10 mouse cellular contexts compared by ENCODE assay signal in the genomic region with DNA sequence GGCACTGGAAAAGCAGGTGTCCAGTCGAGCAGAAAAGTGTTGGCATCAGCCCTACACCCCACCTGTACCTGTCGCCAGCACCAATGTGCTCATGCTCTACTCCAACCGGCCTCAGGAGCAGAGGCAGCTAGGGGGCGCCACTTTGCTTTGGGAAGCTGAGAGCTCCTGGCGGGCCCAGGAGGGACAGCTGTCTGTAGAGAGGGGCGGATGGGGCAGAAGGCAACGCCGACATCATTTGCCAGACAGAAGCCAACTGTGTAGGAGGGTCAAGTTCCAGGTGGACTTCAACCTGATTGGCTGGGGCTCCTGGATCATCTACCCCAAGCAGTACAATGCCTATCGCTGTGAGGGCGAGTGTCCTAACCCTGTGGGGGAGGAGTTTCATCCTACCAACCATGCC. TPM values are rescaled to one million over a fixed set of nuclear protein-coding genes. Genes with fewer than 3 reads are reported as not detected.
DNase-seq lines count a peak whose midpoint lies in the region; ATAC-seq and TF ChIP-seq lines count a peak whose summit lies in the region.
"Had no signal": no experiment of that assay in that cellular context is flagged by ENCODE, and none has a peak within 500 bp of the region (broad histone marks: within the 10 kb centered on the region; RNA-seq: fewer than 3 reads in every experiment).

No protein-coding gene starts in this region.

- WGBS in heart, embryonic 12.5 days, result 60% methylated on average over 10 of the region's 10 CpGs
- WGBS in lung, embryonic 14.5 days, result 56% methylated on average over 10 of the region's 10 CpGs
- WGBS in midbrain, embryonic 14.5 days, result 40% methylated on average over 10 of the region's 10 CpGs

- no peaks in the 10 kb centered on the region for H3K9me3 ChIP-seq in heart, embryonic 12.5 days (replicated peaks)
- H3K9me3 ChIP-seq in lung, embryonic 14.5 days (ENCODE audit: low read depth, low read length), result no peaks in the 10 kb centered on the region
- no peaks in the 10 kb centered on the region for H3K9me3 ChIP-seq in midbrain, embryonic 14.5 days (ENCODE audit: control insufficient read depth, low read length)
- H3K9me3 ChIP-seq: embryonic facial prominence, embryonic 15.5 days had no signal

- 0 out of 2 replicates have a peak, but pooled peaks have one; percentile 20 for TF ChIP-seq CTCF in cortical plate, adult 2 months (IDR thresholded peaks at IDR 0.05; ENCODE audit: extremely low read depth, insufficient read depth, low read length)
- TF ChIP-seq CTCF in lung, embryonic 14.5 days (IDR thresholded peaks at IDR 0.05; ENCODE audit: low read depth), result peak; percentile 55

- H3K4me3 ChIP-seq in heart, embryonic 12.5 days, result no peak overlapping the region
- no peak overlapping the region for H3K4me3 ChIP-seq in cortical plate, adult 2 months (ENCODE audit: insufficient read depth, low read length)
- H3K4me3 ChIP-seq in lung, embryonic 14.5 days (ENCODE audit: low read depth, low read length), result no peak overlapping the region
- H3K4me3 ChIP-seq in midbrain, embryonic 14.5 days (replicated peaks; ENCODE audit: low read depth, low read length), result no peak overlapping the region
- H3K4me3 ChIP-seq: embryonic facial prominence, embryonic 15.5 days had no signal

- ATAC-seq in heart, embryonic 12.5 days (ENCODE audit: insufficient number of reproducible peaks, low FRiP score), result no peak
- ATAC-seq in lung, embryonic 14.5 days (ENCODE audit: insufficient read depth), result no peak
- no peak for ATAC-seq in midbrain, embryonic 14.5 days (ENCODE audit: low FRiP score, low TSS enrichment)
- ATAC-seq in inflammation-experienced regulatory T-cells, adult 6 months, result no peak
- ATAC-seq: Patski had no signal

- peaks cover 36% of the 10 kb centered on the region for H3K27me3 ChIP-seq in heart, embryonic 12.5 days (replicated peaks)
- peaks cover 25% of the 10 kb centered on the region for H3K27me3 ChIP-seq in lung, embryonic 14.5 days (ENCODE audit: insufficient read depth, low read length)
- peaks cover 20% of the 10 kb centered on the region for H3K27me3 ChIP-seq in midbrain, embryonic 14.5 days (ENCODE audit: control insufficient read depth, insufficient read depth, low read length)

- H3K4me2 ChIP-seq in heart, embryonic 12.5 days, result no peak overlapping the region
- no peak overlapping the region for H3K4me2 ChIP-seq in lung, embryonic 14.5 days
- H3K4me2 ChIP-seq in midbrain, embryonic 14.5 days (ENCODE audit: low read length), result no peak overlapping the region
- H3K4me2 ChIP-seq: embryonic facial prominence, embryonic 15.5 days had no signal

- H3K36me3 ChIP-seq in heart, embryonic 12.5 days, result no peaks in the 10 kb centered on the region
- H3K36me3 ChIP-seq in lung, embryonic 14.5 days (ENCODE audit: insufficient read depth), result no peaks in the 10 kb centered on the region
- H3K36me3 ChIP-seq in midbrain, embryonic 14.5 days (ENCODE audit: control insufficient read depth, insufficient read depth, low read length), result no peaks in the 10 kb centered on the region
- H3K36me3 ChIP-seq: embryonic facial prominence, embryonic 15.5 days had no signal

- no peak overlapping the region for H3K9ac ChIP-seq in heart, embryonic 12.5 days
- no peak overlapping the region for H3K9ac ChIP-seq in lung, embryonic 14.5 days
- H3K9ac ChIP-seq in midbrain, embryonic 14.5 days (replicated peaks; ENCODE audit: low read length), result no peak overlapping the region
- H3K9ac ChIP-seq: embryonic facial prominence, embryonic 15.5 days had no signal

- DNase-seq in heart, adult 11 months, result peak; percentile 92
- DNase-seq in B cell, adult 2 months, result peak; percentile 38 to 50
- DNase-seq in lung, embryonic 14.5 days, result no peak
- DNase-seq in thymus, postnatal 36 days, result peak; percentile 51 to 54
- DNase-seq in midbrain, embryonic 14.5 days, result no peak

- no peak overlapping the region for H3K27ac ChIP-seq in heart, embryonic 12.5 days (ENCODE audit: poor library complexity, severe bottlenecking)
- H3K27ac ChIP-seq in cortical plate, adult 2 months (ENCODE audit: insufficient read depth, low read length), result no peak overlapping the region
- H3K27ac ChIP-seq in lung, embryonic 14.5 days (ENCODE audit: low read depth), result no peak overlapping the region
- H3K27ac ChIP-seq in midbrain, embryonic 14.5 days (replicated peaks; ENCODE audit: low read depth, low read length), result no peak overlapping the region
- H3K27ac ChIP-seq: embryonic facial prominence, embryonic 15.5 days had no signal

- H3K4me1 ChIP-seq in heart, embryonic 12.5 days (replicated peaks), result peaks cover 37% of the 10 kb centered on the region
- H3K4me1 ChIP-seq in cortical plate, adult 2 months (ENCODE audit: control insufficient read depth, insufficient read depth, low read length), result peaks cover 4% of the 10 kb centered on the region
- 0 out of 2 replicates have a peak, but pooled peaks cover 6% of the 10 kb centered on the region for H3K4me1 ChIP-seq in lung, embryonic 14.5 days (ENCODE audit: insufficient read depth)
- peaks cover 2% of the 10 kb centered on the region for H3K4me1 ChIP-seq in midbrain, embryonic 14.5 days (ENCODE audit: control insufficient read depth, insufficient read depth, low read length)

- TF ChIP-seq POLR2A in cortical plate, adult 2 months (IDR thresholded peaks at IDR 0.05; ENCODE audit: extremely low read depth, insufficient read depth, low read length), result no peak

RNA-seq across cellular contexts. Expression of a gene that starts 5.5 kb away (rescaled TPM):
- not detected in 2 replicates for polyA plus RNA-seq in heart, embryonic 12.5 days (2016; fragmentation: Nextera tagmentation; extraction: Ambion mirVana)
- polyA plus RNA-seq in cortical plate, adult 2 months (2012; rRNA removed), result 0.75 and 0.81 TPM in 2 replicates
- 0.08 TPM in 2 replicates for polyA plus RNA-seq in lung, embryonic 14.5 days (2014; fragmentation: Nextera tagmentation; extraction: Ambion mirVana)
- polyA plus RNA-seq in midbrain, embryonic 14.5 days (2014; fragmentation: Nextera tagmentation; extraction: Ambion mirVana), result not detected in 2 replicates
- polyA plus RNA-seq in inflammation-experienced regulatory T-cells, adult 6 months (2017; shearing (Covaris generic)), result under 1 TPM in 2 of 3 experiments, not detected in 1; 0.21 to 0.45 TPM
- polyA plus RNA-seq: Patski had no signal

RNA-seq across cellular contexts. Expression of a gene that starts 29.2 kb away (rescaled TPM):
- 49.7 and 52.7 TPM in 2 replicates for polyA plus RNA-seq in heart, embryonic 12.5 days (2016; fragmentation: Nextera tagmentation; extraction: Ambion mirVana)
- 25.6 and 27.6 TPM in 2 replicates for polyA plus RNA-seq in cortical plate, adult 2 months (2012; rRNA removed)
- 53.8 and 57.4 TPM in 2 replicates for polyA plus RNA-seq in lung, embryonic 14.5 days (2014; fragmentation: Nextera tagmentation; extraction: Ambion mirVana)
- 46.8 and 53.7 TPM in 2 replicates for polyA plus RNA-seq in midbrain, embryonic 14.5 days (2014; fragmentation: Nextera tagmentation; extraction: Ambion mirVana)
- 10 to 100 TPM; 19.5 to 27.5 (median 24.2) TPM for polyA plus RNA-seq in inflammation-experienced regulatory T-cells, adult 6 months (2017; shearing (Covaris generic))

RNA-seq across cellular contexts. Expression of a gene that starts 40.0 kb away (rescaled TPM):
- 33.9 and 37.4 TPM in 2 replicates for polyA plus RNA-seq in heart, embryonic 12.5 days (2016; fragmentation: Nextera tagmentation; extraction: Ambion mirVana)
- polyA plus RNA-seq in cortical plate, adult 2 months (2012; rRNA removed), result 10.3 and 13.1 TPM in 2 replicates
- 44.1 and 47.5 TPM in 2 replicates for polyA plus RNA-seq in lung, embryonic 14.5 days (2014; fragmentation: Nextera tagmentation; extraction: Ambion mirVana)
- 16.5 and 18.7 TPM in 2 replicates for polyA plus RNA-seq in midbrain, embryonic 14.5 days (2014; fragmentation: Nextera tagmentation; extraction: Ambion mirVana)
- 1 to 10 TPM in 1 of 3 experiments, not detected in 2; 1.0 TPM for polyA plus RNA-seq in inflammation-experienced regulatory T-cells, adult 6 months (2017; shearing (Covaris generic))

RNA-seq across cellular contexts. Expression of a gene that starts 52.3 kb away (rescaled TPM):
- 12.6 and 13.3 TPM in 2 replicates for polyA plus RNA-seq in heart, embryonic 12.5 days (2016; fragmentation: Nextera tagmentation; extraction: Ambion mirVana)
- 21.1 and 22.8 TPM in 2 replicates for polyA plus RNA-seq in cortical plate, adult 2 months (2012; rRNA removed)
- polyA plus RNA-seq in lung, embryonic 14.5 days (2014; fragmentation: Nextera tagmentation; extraction: Ambion mirVana), result 8.5 and 9.8 TPM in 2 replicates
- 15.0 and 17.6 TPM in 2 replicates for polyA plus RNA-seq in midbrain, embryonic 14.5 days (2014; fragmentation: Nextera tagmentation; extraction: Ambion mirVana)
- polyA plus RNA-seq in inflammation-experienced regulatory T-cells, adult 6 months (2017; shearing (Covaris generic)), result 1 to 10 TPM; 5.4 to 6.0 (median 5.8) TPM

Comparison
In these comparisons a context has a peak if more than half of its experiments do, and no peak if none do; other contexts are left out.
1. DNase-seq: peak in heart, adult 11 months (single experiment), B cell, adult 2 months (2 of 2) and thymus, postnatal 36 days (2 of 2); none in lung, embryonic 14.5 days (single experiment) and midbrain, embryonic 14.5 days (single experiment).